Mouse (Mus musculus) embryonic facial prominence, embryonic 13.5 days (tissue): Measurements from ENCODE around the gene Ccl3. TPM values are rescaled to one million over a fixed set of nuclear protein-coding genes. Genes with fewer than 3 reads are reported as not detected.

ENCODE experiments used
- polyA plus RNA-seq: library from polyadenylated mRNA; unstranded; fragments of >200 nt; fragmentation: Nextera tagmentation; extraction: Ambion mirVana; gene quantifications from 2 replicates; pipeline ENCODE4 v1.2.1, GENCODE M21; 2015

The Ccl3 gene
- polyA plus RNA-seq, 1 experiment from 2014 or later, result 0.38 TPM

Other genes starting within 250 kb of the Ccl3 start
- gene Rasl10b, start 240.2 kb downstream of the Ccl3 start, polyA plus RNA-seq, result 3.5 and 3.9 TPM in 2 replicates
- gene Gas2l2, start 219.9 kb downstream of the Ccl3 start, polyA plus RNA-seq, result 0.07 TPM in 1 of 2 replicates, not detected in the other
- 0.32 and 0.76 TPM in 2 replicates for gene 1700020L24Rik, start 211.7 kb downstream of the Ccl3 start, polyA plus RNA-seq
- 2.6 and 2.9 TPM in 2 replicates for gene Mmp28, start 186.3 kb downstream of the Ccl3 start, polyA plus RNA-seq
- gene Taf15, start 176.3 kb downstream of the Ccl3 start, polyA plus RNA-seq, result 17.9 and 21.9 TPM in 2 replicates
- gene Heatr9, start 127.2 kb downstream of the Ccl3 start, polyA plus RNA-seq, result not detected in 2 replicates
- gene Ccl5, start 118.8 kb downstream of the Ccl3 start, polyA plus RNA-seq, result 0.56 TPM in 1 of 2 replicates, not detected in the other
- gene Ccl9, start 70.7 kb downstream of the Ccl3 start, polyA plus RNA-seq, result 1.9 and 3.6 TPM in 2 replicates
- 0.35 and 1.6 TPM in 2 replicates for gene Ccl6, start 56.3 kb downstream of the Ccl3 start, polyA plus RNA-seq
- not detected in 2 replicates for gene Rpl9-ps1, start 3.7 kb downstream of the Ccl3 start, polyA plus RNA-seq
- 0.43 and 0.45 TPM in 2 replicates for gene Ccl4, start 13.2 kb upstream of the Ccl3 start, polyA plus RNA-seq
- gene Wfdc17, start 54.6 kb upstream of the Ccl3 start, polyA plus RNA-seq, result 0.58 TPM in 1 of 2 replicates, not detected in the other
- gene Wfdc18, start 59.7 kb upstream of the Ccl3 start, polyA plus RNA-seq, result 1.5 TPM in 1 of 2 replicates, not detected in the other
- gene Wfdc21, start 97.6 kb upstream of the Ccl3 start, polyA plus RNA-seq, result not detected in 2 replicates
- gene Heatr6, start 104.3 kb upstream of the Ccl3 start, polyA plus RNA-seq, result 32.0 and 32.1 TPM in 2 replicates
- gene Hnf1b, start 200.7 kb upstream of the Ccl3 start, polyA plus RNA-seq, result 0.12 TPM in 1 of 2 replicates, not detected in the other